In genomic region chr16:5529823-5530222, GRCm38 (mm10) we compare ENCODE assay signal across 20 mouse cellular contexts.
"Had no signal": no experiment of that assay in that cellular context is flagged by ENCODE, and none has a peak within 500 bp of the region (broad histone marks: within the 10 kb centered on the region; RNA-seq: fewer than 3 reads in every experiment).

No protein-coding gene starts in this region.

- H3K9me3 ChIP-seq: limb, embryonic 12.5 days; limb, embryonic 15.5 days; liver, embryonic 15.5 days; midbrain, embryonic 12.5 days; neural tube, embryonic 13.5 days; stomach, embryonic 15.5 days had no signal

- H3K27ac ChIP-seq: limb, embryonic 12.5 days; limb, embryonic 15.5 days; liver, embryonic 15.5 days; macrophage; midbrain, embryonic 12.5 days; neural tube, embryonic 13.5 days; stomach, embryonic 15.5 days had no signal

- DNase-seq: kidney, adult 18-20 months; kidney, adult 9 months; kidney, postnatal 14 days; kidney, postnatal 4 days; left cerebral cortex, postnatal 4 days; lung, postnatal 14 days; retina, postnatal 1 day; right cerebral cortex, postnatal 25 days; spleen, adult 18-20 months; thymus, postnatal 25 days had no signal

- H3K4me3 ChIP-seq: limb, embryonic 12.5 days; limb, embryonic 15.5 days; liver, embryonic 15.5 days; midbrain, embryonic 12.5 days; myocyte; neural tube, embryonic 13.5 days; stomach, embryonic 15.5 days had no signal

- H3K4me1 ChIP-seq: limb, embryonic 12.5 days; limb, embryonic 15.5 days; liver, embryonic 15.5 days; midbrain, embryonic 12.5 days; neural tube, embryonic 13.5 days; stomach, embryonic 15.5 days had no signal

- H3K9ac ChIP-seq: limb, embryonic 12.5 days; limb, embryonic 15.5 days; liver, embryonic 15.5 days; midbrain, embryonic 12.5 days; neural tube, embryonic 13.5 days; stomach, embryonic 15.5 days had no signal

- H3K4me2 ChIP-seq: limb, embryonic 12.5 days; limb, embryonic 15.5 days; liver, embryonic 15.5 days; midbrain, embryonic 12.5 days; neural tube, embryonic 13.5 days; stomach, embryonic 15.5 days had no signal

- ATAC-seq: intestine, embryonic 16.5 days; midbrain, embryonic 16.5 days had no signal

- H3K36me3 ChIP-seq: limb, embryonic 12.5 days; limb, embryonic 15.5 days; liver, embryonic 15.5 days; midbrain, embryonic 12.5 days; neural tube, embryonic 13.5 days; stomach, embryonic 15.5 days had no signal

- H3K27me3 ChIP-seq: limb, embryonic 15.5 days; liver, embryonic 15.5 days; neural tube, embryonic 13.5 days; stomach, embryonic 15.5 days had no signal
